Mouse (Mus musculus) hindbrain, postnatal 0 days (tissue): Measurements from ENCODE around the gene Fam69b. TPM values are rescaled to one million over a fixed set of nuclear protein-coding genes. Genes with fewer than 3 reads are reported as not detected.
A peak's percentile ranks its signal among the peaks of the same experiment; 100 is the strongest.

ENCODE experiments used
- ATAC-seq: fragments of 200-750 bp; cut with Nextera tagmentation; 2 replicates; pipeline ENCODE4 v1.8.0; 2017; ENCODE audit warnings: mild to moderate bottlenecking, moderate TSS enrichment, moderate library complexity
- DNase-seq: peaks from one replicate; pipeline ENCODE4 v3.0.0-alpha.2; 2015; ENCODE audit warnings: low spot score
- H3K27ac ChIP-seq: fragments of 300-500 bp; sonication (generic); 2 replicates; pipeline ENCODE4 v1.5.1; 2014; ENCODE audit warnings: mild to moderate bottlenecking
- H3K27me3 ChIP-seq: fragments of 300-500 bp; sonication (generic); 2 replicates; pipeline ENCODE4 v1.6.1; 2014; ENCODE audit warnings: low read length, mixed read lengths; ENCODE audit not compliant: insufficient read depth
- H3K36me3 ChIP-seq: fragments of 300-500 bp; sonication (generic); 2 replicates; pipeline ENCODE4 v1.6.1; 2014; ENCODE audit warnings: low read length, mixed read lengths; ENCODE audit not compliant: insufficient read depth
- H3K4me1 ChIP-seq: fragments of 300-500 bp; sonication (generic); 2 replicates; pipeline ENCODE4 v1.6.1; 2014; ENCODE audit warnings: antibody characterized with exemption, low read length, mixed read lengths; ENCODE audit not compliant: insufficient read depth
- H3K4me2 ChIP-seq: fragments of 300-500 bp; sonication (generic); 2 replicates; pipeline ENCODE4 v1.6.1; 2014; ENCODE audit warnings: low read depth, mild to moderate bottlenecking, low read length, moderate library complexity, mixed read lengths
- H3K4me3 ChIP-seq: fragments of 300-500 bp; sonication (generic); 2 replicates; pipeline ENCODE4 v1.5.1; 2014; ENCODE audit warnings: low read length
- H3K9ac ChIP-seq: fragments of 300-500 bp; sonication (generic); replicated peaks from 2 replicates; pipeline ENCODE4 v1.6.1; 2014; ENCODE audit warnings: mild to moderate bottlenecking, low read length, moderate library complexity, mixed read lengths
- H3K9me3 ChIP-seq: fragments of 300-500 bp; sonication (generic); 2 replicates; pipeline ENCODE4 v1.6.1; 2016; ENCODE audit warnings: low read length, mixed read lengths
- CTCF ChIP-seq: IDR thresholded peaks from 2 replicates; pipeline ENCODE4 v1.5.1; 2016; ENCODE audit warnings: antibody characterized with exemption, control low read depth, low read depth
- WGBS: fragments of 180-500 bp; shearing (Covaris S2); extraction: QIAGEN DNeasy Blood & Tissue Kit; methylation state at CpG from one replicate; pipeline ENCODE4 v1.1.7; 2014; 5-methylcytosine and 5-hydroxymethylcytosine counted together
- polyA plus RNA-seq: library from polyadenylated mRNA; unstranded; fragments of >200 nt; fragmentation: Nextera tagmentation; extraction: Ambion mirVana; gene quantifications from 2 replicates; pipeline ENCODE4 v1.2.1, GENCODE M21; 2015
- total RNA-seq: library from RNA; depleted of rRNA; stranded (reverse); fragments of >200 nt; gene quantifications from 2 replicates; pipeline ENCODE4 v1.2.3, GENCODE M21; 2014

Gene Fam69b
- total and polyA plus RNA-seq, 2 experiments from 2014 or later = 142 to 302 TPM

- Histone ChIP-seq H3K27me3 (no peaks in the 10 kb centered on the region), H3K4me2 (peak overlapping the region; percentile 72), H3K36me3 (no peaks in the 10 kb centered on the region), H3K4me1 (no peaks in the 10 kb centered on the region), H3K4me3 (peak overlapping the region; percentile 56), H3K27ac (0 out of 2 replicates have a peak overlapping the region, but pooled peaks have one; percentile 8), H3K9me3 (no peaks in the 10 kb centered on the region), H3K9ac (peak overlapping the region; percentile 65)
- no peak for TF ChIP-seq CTCF
- DNase-seq (no peak), ATAC-seq (peak; percentile 5; the same call in 1 of the 2 replicates)
- 22% methylated on average over 6 of the region's 6 CpGs for WGBS
Observed at GRCm38 (mm10) chr2:26603159-26603558, 25.1 kb upstream of the Fam69b start.

- Histone ChIP-seq H3K4me2 (peak within 1 kb of the TSS; percentile 72), H3K36me3 (no peaks in the 10 kb centered on the region), H3K9me3 (no peaks in the 10 kb centered on the region), H3K4me3 (peak within 1 kb of the TSS; percentile 56), H3K27me3 (no peaks in the 10 kb centered on the region), H3K4me1 (no peaks in the 10 kb centered on the region), H3K27ac (peak within 1 kb of the TSS; percentile 8; the same call in 1 of the 2 replicates), H3K9ac (peak within 1 kb of the TSS; percentile 65)
- peak; percentile 38 for TF ChIP-seq CTCF
- ATAC-seq = peak; percentile 84
- peak; percentile 77 for DNase-seq
- WGBS = under 1% methylated on average over 78 of the region's 103 CpGs
Observed at GRCm38 (mm10) chr2:26603720-26604671, 24.3 kb upstream of the Fam69b start, which contains the start of gene Agpat2. Gene Agpat2 (minus strand): TSS chr2:26604417.

GRCm38 (mm10) chr2:26605331-26605730 lies 22.9 kb upstream of the Fam69b start:
- Histone ChIP-seq H3K27ac (no peak overlapping the region), H3K27me3 (no peaks in the 10 kb centered on the region), H3K4me3 (no peak overlapping the region), H3K36me3 (no peaks in the 10 kb centered on the region), H3K9me3 (no peaks in the 10 kb centered on the region), H3K4me2 (no peak overlapping the region), H3K4me1 (no peaks in the 10 kb centered on the region), H3K9ac (no peak overlapping the region)
- 87% methylated on average over 8 of the region's 8 CpGs for WGBS
- TF ChIP-seq CTCF = no peak
- DNase-seq = no peak
- no peak for ATAC-seq

GRCm38 (mm10) chr2:26606579-26606978 lies 21.7 kb upstream of the Fam69b start:
- H3K9ac ChIP-seq = no peak overlapping the region
- TF ChIP-seq CTCF = no peak
- ATAC-seq = no peak
- no peak for DNase-seq
- H3K4me2 ChIP-seq = no peak overlapping the region
- no peak overlapping the region for H3K4me3 ChIP-seq
- 76% methylated on average over 3 of the region's 3 CpGs for WGBS
- H3K9me3 ChIP-seq = no peaks in the 10 kb centered on the region
- H3K27ac ChIP-seq = no peak overlapping the region
- no peaks in the 10 kb centered on the region for H3K4me1 ChIP-seq
- H3K27me3 ChIP-seq = no peaks in the 10 kb centered on the region
- no peaks in the 10 kb centered on the region for H3K36me3 ChIP-seq

GRCm38 (mm10) chr2:26607056-26607910 lies 21.0 kb upstream of the Fam69b start:
- Histone ChIP-seq H3K9me3 (no peaks in the 10 kb centered on the region), H3K4me2 (no peak overlapping the region), H3K4me1 (no peaks in the 10 kb centered on the region), H3K4me3 (no peak overlapping the region), H3K36me3 (no peaks in the 10 kb centered on the region), H3K27ac (no peak overlapping the region), H3K27me3 (no peaks in the 10 kb centered on the region), H3K9ac (no peak overlapping the region)
- TF ChIP-seq CTCF = no peak
- DNase-seq (no peak), ATAC-seq (no peak)
- WGBS = 64% methylated on average over 6 of the region's 6 CpGs

GRCm38 (mm10) chr2:26608781-26609180 lies 19.5 kb upstream of the Fam69b start:
- H3K4me1 ChIP-seq = no peaks in the 10 kb centered on the region
- H3K27ac ChIP-seq = no peak overlapping the region
- TF ChIP-seq CTCF = no peak
- H3K4me3 ChIP-seq = no peak overlapping the region
- no peak overlapping the region for H3K4me2 ChIP-seq
- H3K9ac ChIP-seq = no peak overlapping the region
- no peaks in the 10 kb centered on the region for H3K9me3 ChIP-seq
- H3K36me3 ChIP-seq = no peaks in the 10 kb centered on the region
- no peak for ATAC-seq
- no peak for DNase-seq
- no peaks in the 10 kb centered on the region for H3K27me3 ChIP-seq
